Mouse (Mus musculus): ENCODE results near the gene Fchsd2. TPM values are rescaled to one million over a fixed set of nuclear protein-coding genes. Genes with fewer than 3 reads are reported as not detected.

Gene Fchsd2
- polyA plus RNA-seq, 1 experiment from 2014 or later, result 20.4 TPM

DNA sequence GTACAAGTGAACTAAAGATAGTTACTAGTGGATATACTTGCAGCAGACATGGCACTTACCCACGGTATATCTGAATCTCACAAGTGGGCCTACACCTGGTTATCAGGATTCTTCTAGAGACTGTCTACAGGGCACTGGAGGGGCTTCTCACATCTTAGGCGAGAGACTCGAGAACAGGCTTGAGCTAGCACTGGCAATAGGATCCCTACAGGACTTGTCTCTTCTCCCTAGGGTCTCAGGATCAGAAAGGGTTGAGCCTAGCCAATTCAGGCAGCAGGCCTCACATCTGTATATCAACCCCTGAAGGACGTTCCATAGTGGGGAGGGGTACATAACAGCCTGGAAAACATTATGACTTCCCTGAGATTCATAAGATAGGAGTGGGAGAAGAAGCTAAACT is 194.2 kb downstream of the Fchsd2 start:
- Histone ChIP-seq H3K27me3 (ENCODE audit: control insufficient read depth, insufficient read depth, low read length) (no peaks in the 10 kb centered on the region), H3K9ac (ENCODE audit: low read depth, low read length) (no peak overlapping the region), H3K4me1 (ENCODE audit: control insufficient read depth, insufficient read depth, low read length) (no peaks in the 10 kb centered on the region), H3K9me3 (replicated peaks; ENCODE audit: control insufficient read depth, low read length) (no peaks in the 10 kb centered on the region), H3K27ac (ENCODE audit: low read depth, low read length) (no peak overlapping the region), H3K36me3 (ENCODE audit: control insufficient read depth, insufficient read depth, low read length) (peaks cover 3% of the 10 kb centered on the region; the same call in 1 of the 2 replicates), H3K4me2 (no peak overlapping the region), H3K4me3 (ENCODE audit: low read depth, low read length) (no peak overlapping the region)
- ATAC-seq (replicated peaks; ENCODE audit: insufficient number of reproducible peaks, low FRiP score, low TSS enrichment), result no peak
- WGBS (ENCODE audit: insufficient replicate concordance), result 69% methylated on average over 4 of the region's 4 CpGs

DNA sequence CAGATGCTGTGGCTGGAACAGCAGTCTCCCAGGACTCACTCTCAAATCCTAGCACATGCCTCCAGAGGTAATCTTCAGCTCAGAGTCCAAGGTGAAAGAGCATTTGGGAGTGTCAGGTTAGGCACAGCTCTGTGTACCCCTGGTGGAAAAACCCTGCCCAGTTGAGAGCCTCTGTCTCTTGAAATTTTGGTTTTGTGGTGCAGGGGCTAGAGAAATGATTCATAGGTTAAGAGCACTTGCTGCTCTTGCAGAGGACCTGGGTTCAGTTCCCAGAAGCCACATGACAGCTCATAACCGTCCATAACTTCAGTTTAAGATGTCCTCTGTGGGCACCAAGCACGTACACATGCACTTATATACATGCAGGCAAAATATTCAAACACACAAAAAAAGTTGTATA is 195.2 kb downstream of the Fchsd2 start:
- Histone ChIP-seq H3K27ac (ENCODE audit: low read depth, low read length) (no peak overlapping the region), H3K9ac (ENCODE audit: low read depth, low read length) (no peak overlapping the region), H3K4me1 (ENCODE audit: control insufficient read depth, insufficient read depth, low read length) (no peaks in the 10 kb centered on the region), H3K36me3 (ENCODE audit: control insufficient read depth, insufficient read depth, low read length) (peaks cover 3% of the 10 kb centered on the region; the same call in 1 of the 2 replicates), H3K9me3 (replicated peaks; ENCODE audit: control insufficient read depth, low read length) (no peaks in the 10 kb centered on the region), H3K27me3 (ENCODE audit: control insufficient read depth, insufficient read depth, low read length) (no peaks in the 10 kb centered on the region), H3K4me2 (no peak overlapping the region), H3K4me3 (ENCODE audit: low read depth, low read length) (no peak overlapping the region)
- no peak for ATAC-seq (replicated peaks; ENCODE audit: insufficient number of reproducible peaks, low FRiP score, low TSS enrichment)
- 79% methylated on average over 2 of the region's 2 CpGs for WGBS (ENCODE audit: insufficient replicate concordance)

DNA sequence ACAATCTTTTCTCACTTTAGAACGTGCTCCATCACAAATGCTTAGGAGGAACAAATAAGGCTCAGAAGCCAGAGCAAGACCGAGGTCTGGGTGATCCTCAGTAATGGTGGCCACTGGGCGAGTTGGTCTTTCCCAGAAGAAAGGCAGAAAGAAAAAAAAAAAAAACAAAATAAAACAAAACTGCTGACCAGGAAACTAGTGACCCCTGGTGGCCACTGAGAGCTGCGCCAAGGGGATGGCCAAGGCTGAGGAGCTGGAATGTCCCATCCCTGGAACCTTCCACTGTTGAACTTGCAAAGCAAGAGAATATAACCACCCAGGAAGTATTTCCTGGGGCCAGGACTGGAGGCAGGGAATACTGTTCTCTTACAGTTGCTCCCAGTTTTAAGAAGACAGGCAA is 195.8 kb downstream of the Fchsd2 start:
- H3K4me3 ChIP-seq (ENCODE audit: low read depth, low read length), result no peak overlapping the region
- H3K9ac ChIP-seq (ENCODE audit: low read depth, low read length), result no peak overlapping the region
- WGBS (ENCODE audit: insufficient replicate concordance), result 34% methylated on average over 4 of the region's 4 CpGs
- H3K4me2 ChIP-seq, result no peak overlapping the region
- H3K27me3 ChIP-seq (ENCODE audit: control insufficient read depth, insufficient read depth, low read length), result no peaks in the 10 kb centered on the region
- no peak for ATAC-seq (replicated peaks; ENCODE audit: insufficient number of reproducible peaks, low FRiP score, low TSS enrichment)
- no peaks in the 10 kb centered on the region for H3K9me3 ChIP-seq (replicated peaks; ENCODE audit: control insufficient read depth, low read length)
- peaks cover 3% of the 10 kb centered on the region; the same call in 1 of the 2 replicates for H3K36me3 ChIP-seq (ENCODE audit: control insufficient read depth, insufficient read depth, low read length)
- no peaks in the 10 kb centered on the region for H3K4me1 ChIP-seq (ENCODE audit: control insufficient read depth, insufficient read depth, low read length)
- H3K27ac ChIP-seq (ENCODE audit: low read depth, low read length), result no peak overlapping the region

DNA sequence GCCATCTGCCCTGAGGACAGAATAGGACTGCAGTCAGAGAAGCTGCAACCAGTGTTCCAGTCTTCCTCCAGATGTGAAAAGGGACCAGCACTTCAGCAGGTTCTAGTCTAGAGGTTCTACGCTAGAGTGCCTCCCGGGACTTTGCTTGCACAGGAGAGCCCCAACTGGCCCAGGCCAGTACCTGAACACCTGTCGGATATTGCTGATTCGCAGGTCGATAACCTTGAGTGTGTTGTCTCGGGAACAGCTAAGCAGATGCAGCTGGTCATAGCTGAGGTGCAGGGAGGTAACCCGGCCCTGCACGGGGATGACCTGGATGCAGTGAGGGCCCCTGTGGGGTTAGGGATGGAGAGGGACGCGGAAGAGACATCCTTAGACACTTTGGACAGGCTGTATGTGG is 197.7 kb downstream of the Fchsd2 start:
- Histone ChIP-seq H3K4me2 (no peak overlapping the region), H3K9ac (ENCODE audit: low read depth, low read length) (no peak overlapping the region), H3K36me3 (ENCODE audit: control insufficient read depth, insufficient read depth, low read length) (peaks cover 3% of the 10 kb centered on the region; the same call in 1 of the 2 replicates), H3K4me3 (ENCODE audit: low read depth, low read length) (no peak overlapping the region), H3K4me1 (ENCODE audit: control insufficient read depth, insufficient read depth, low read length) (no peaks in the 10 kb centered on the region), H3K27me3 (ENCODE audit: control insufficient read depth, insufficient read depth, low read length) (no peaks in the 10 kb centered on the region), H3K9me3 (replicated peaks; ENCODE audit: control insufficient read depth, low read length) (no peaks in the 10 kb centered on the region), H3K27ac (ENCODE audit: low read depth, low read length) (no peak overlapping the region)
- 91% methylated on average over 10 of the region's 10 CpGs for WGBS (ENCODE audit: insufficient replicate concordance)
- no peak for ATAC-seq (replicated peaks; ENCODE audit: insufficient number of reproducible peaks, low FRiP score, low TSS enrichment)

DNA sequence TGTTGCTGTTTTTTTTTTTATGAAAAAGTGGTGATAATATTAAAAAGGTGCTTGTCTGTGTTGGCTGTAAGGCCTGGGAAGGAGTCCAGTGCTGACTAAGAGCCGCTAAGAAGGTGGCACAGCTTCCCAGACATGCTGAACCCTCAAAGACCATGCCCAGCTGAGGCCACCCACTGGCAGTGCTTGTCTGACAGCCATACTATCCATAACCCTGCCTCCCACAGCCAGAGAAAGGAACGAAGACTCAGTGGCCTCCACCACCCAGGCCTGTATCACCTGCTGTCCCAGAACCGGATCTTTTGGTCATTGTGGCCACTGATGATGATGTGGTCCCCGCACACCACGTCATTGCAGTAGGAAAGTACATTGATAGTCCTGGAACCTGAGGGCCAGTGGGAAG is 198.5 kb downstream of the Fchsd2 start:
- no peaks in the 10 kb centered on the region for H3K4me1 ChIP-seq (ENCODE audit: control insufficient read depth, insufficient read depth, low read length)
- ATAC-seq (replicated peaks; ENCODE audit: insufficient number of reproducible peaks, low FRiP score, low TSS enrichment), result no peak
- peaks cover 3% of the 10 kb centered on the region; the same call in 1 of the 2 replicates for H3K36me3 ChIP-seq (ENCODE audit: control insufficient read depth, insufficient read depth, low read length)
- no peak overlapping the region for H3K4me2 ChIP-seq
- H3K9ac ChIP-seq (ENCODE audit: low read depth, low read length), result no peak overlapping the region
- WGBS (ENCODE audit: insufficient replicate concordance), result 82% methylated on average over 5 of the region's 5 CpGs
- no peak overlapping the region for H3K27ac ChIP-seq (ENCODE audit: low read depth, low read length)
- H3K27me3 ChIP-seq (ENCODE audit: control insufficient read depth, insufficient read depth, low read length), result no peaks in the 10 kb centered on the region
- H3K9me3 ChIP-seq (replicated peaks; ENCODE audit: control insufficient read depth, low read length), result no peaks in the 10 kb centered on the region
- H3K4me3 ChIP-seq (ENCODE audit: low read depth, low read length), result no peak overlapping the region

DNA sequence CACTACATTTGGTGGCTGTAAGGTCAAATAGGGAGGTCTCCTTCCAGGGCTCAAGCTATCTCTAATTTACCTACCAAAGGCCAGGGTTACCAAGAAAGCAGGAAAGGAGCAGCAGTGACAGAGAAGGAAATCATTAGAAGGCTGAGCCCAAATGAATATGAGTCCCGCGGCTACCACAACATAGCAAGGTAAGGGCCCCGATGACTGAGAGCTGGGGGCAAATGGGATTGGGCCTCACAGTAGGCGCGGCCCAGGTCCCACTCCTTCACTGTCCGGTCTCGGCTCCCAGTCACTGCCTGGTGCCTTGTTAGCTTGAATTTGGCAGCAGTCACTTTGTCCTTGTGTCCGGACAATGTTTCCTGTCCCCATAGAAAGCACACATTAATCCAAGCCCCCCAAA is 199.0 kb downstream of the Fchsd2 start:
- H3K27me3 ChIP-seq (ENCODE audit: control insufficient read depth, insufficient read depth, low read length), result no peaks in the 10 kb centered on the region
- peaks cover 3% of the 10 kb centered on the region; the same call in 1 of the 2 replicates for H3K36me3 ChIP-seq (ENCODE audit: control insufficient read depth, insufficient read depth, low read length)
- H3K4me2 ChIP-seq, result no peak overlapping the region
- H3K9me3 ChIP-seq (replicated peaks; ENCODE audit: control insufficient read depth, low read length), result no peaks in the 10 kb centered on the region
- H3K4me3 ChIP-seq (ENCODE audit: low read depth, low read length), result no peak overlapping the region
- no peaks in the 10 kb centered on the region for H3K4me1 ChIP-seq (ENCODE audit: control insufficient read depth, insufficient read depth, low read length)
- H3K27ac ChIP-seq (ENCODE audit: low read depth, low read length), result no peak overlapping the region
- ATAC-seq (replicated peaks; ENCODE audit: insufficient number of reproducible peaks, low FRiP score, low TSS enrichment), result no peak
- no peak overlapping the region for H3K9ac ChIP-seq (ENCODE audit: low read depth, low read length)
- WGBS (ENCODE audit: insufficient replicate concordance), result 87% methylated on average over 8 of the region's 8 CpGs

DNA sequence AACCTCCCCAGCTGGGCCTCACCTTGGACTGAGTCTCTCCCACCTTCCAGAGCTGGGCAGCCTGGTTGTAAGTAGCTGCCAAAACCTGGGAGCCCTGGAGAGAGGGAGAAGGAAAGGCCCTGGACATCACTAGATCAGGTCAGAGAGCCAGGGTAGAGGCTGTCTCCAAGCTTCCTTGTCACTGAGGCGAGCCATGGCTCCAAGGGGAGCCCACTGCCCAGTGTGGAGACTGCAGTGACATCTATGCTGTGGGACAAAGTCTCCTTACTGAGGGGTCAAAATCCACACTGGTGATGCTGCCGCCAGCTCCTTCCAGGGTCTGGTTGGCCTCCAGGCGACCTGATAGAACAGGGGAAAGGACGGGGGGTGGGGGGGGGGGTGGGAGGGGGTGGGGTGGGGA is 199.4 kb downstream of the Fchsd2 start:
- Histone ChIP-seq H3K27me3 (ENCODE audit: control insufficient read depth, insufficient read depth, low read length) (peaks cover 1% of the 10 kb centered on the region; the same call in 1 of the 2 replicates), H3K4me3 (ENCODE audit: low read depth, low read length) (no peak overlapping the region), H3K9me3 (replicated peaks; ENCODE audit: control insufficient read depth, low read length) (no peaks in the 10 kb centered on the region), H3K27ac (ENCODE audit: low read depth, low read length) (no peak overlapping the region), H3K4me1 (ENCODE audit: control insufficient read depth, insufficient read depth, low read length) (peaks cover 4% of the 10 kb centered on the region; the same call in 1 of the 2 replicates), H3K36me3 (ENCODE audit: control insufficient read depth, insufficient read depth, low read length) (peaks cover 3% of the 10 kb centered on the region; the same call in 1 of the 2 replicates), H3K4me2 (no peak overlapping the region), H3K9ac (ENCODE audit: low read depth, low read length) (no peak overlapping the region)
- 65% methylated on average over 4 of the region's 4 CpGs for WGBS (ENCODE audit: insufficient replicate concordance)
- no peak for ATAC-seq (replicated peaks; ENCODE audit: insufficient number of reproducible peaks, low FRiP score, low TSS enrichment)

DNA sequence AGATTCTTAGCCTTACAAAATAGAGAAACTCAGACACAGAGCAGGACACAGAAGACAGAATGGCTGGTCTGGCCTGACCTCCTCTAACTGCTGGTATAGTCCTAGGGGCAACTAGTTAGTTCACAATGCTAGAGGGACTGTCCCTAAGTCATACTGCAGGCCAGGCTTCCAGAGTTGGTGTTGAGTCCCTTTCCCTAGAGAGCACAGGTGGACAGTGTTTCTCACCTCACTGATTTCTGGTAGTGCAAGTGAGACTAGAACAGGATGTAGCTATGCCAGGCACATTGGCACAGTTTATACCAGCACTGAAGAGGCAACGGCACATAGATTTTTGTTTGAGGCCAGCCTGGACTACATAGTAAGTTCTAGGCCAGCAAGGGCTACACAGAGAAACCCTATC is 200.0 kb downstream of the Fchsd2 start:
- H3K36me3 ChIP-seq (ENCODE audit: control insufficient read depth, insufficient read depth, low read length), result peaks cover 3% of the 10 kb centered on the region; the same call in 1 of the 2 replicates
- no peak overlapping the region for H3K4me3 ChIP-seq (ENCODE audit: low read depth, low read length)
- no peak overlapping the region for H3K9ac ChIP-seq (ENCODE audit: low read depth, low read length)
- no peaks in the 10 kb centered on the region for H3K9me3 ChIP-seq (replicated peaks; ENCODE audit: control insufficient read depth, low read length)
- peaks cover 8% of the 10 kb centered on the region for H3K27me3 ChIP-seq (ENCODE audit: control insufficient read depth, insufficient read depth, low read length)
- no peak overlapping the region for H3K4me2 ChIP-seq
- no peak overlapping the region for H3K27ac ChIP-seq (ENCODE audit: low read depth, low read length)
- peaks cover 4% of the 10 kb centered on the region; the same call in 1 of the 2 replicates for H3K4me1 ChIP-seq (ENCODE audit: control insufficient read depth, insufficient read depth, low read length)
- no peak for ATAC-seq (replicated peaks; ENCODE audit: insufficient number of reproducible peaks, low FRiP score, low TSS enrichment)
- 96% methylated on average over 1 of the region's 1 CpGs for WGBS (ENCODE audit: insufficient replicate concordance)

DNA sequence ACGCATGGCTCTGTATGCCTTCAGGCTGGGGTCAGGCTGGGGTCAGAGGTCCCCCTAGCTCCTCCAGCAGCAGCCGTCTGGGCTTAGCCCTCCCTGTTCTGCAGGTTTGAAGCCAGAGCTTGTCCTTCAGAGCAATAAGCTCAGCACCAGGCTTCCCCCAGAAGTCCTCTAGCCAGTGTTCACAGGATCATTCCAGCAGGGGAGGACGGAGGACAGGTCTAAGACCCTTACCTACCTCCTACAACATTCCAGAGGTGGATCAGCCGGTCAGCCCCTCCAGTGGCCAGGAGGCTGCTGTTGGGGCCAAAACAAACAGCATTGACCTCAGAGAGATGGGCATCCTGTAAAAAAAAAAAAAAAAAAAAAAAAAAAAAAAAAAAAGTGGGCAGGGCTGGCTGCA is 200.5 kb downstream of the Fchsd2 start:
- no peak overlapping the region for H3K4me3 ChIP-seq (ENCODE audit: low read depth, low read length)
- WGBS (ENCODE audit: insufficient replicate concordance), result 57% methylated on average over 4 of the region's 4 CpGs
- no peak for ATAC-seq (replicated peaks; ENCODE audit: insufficient number of reproducible peaks, low FRiP score, low TSS enrichment)
- H3K4me1 ChIP-seq (ENCODE audit: control insufficient read depth, insufficient read depth, low read length), result peaks cover 4% of the 10 kb centered on the region; the same call in 1 of the 2 replicates
- H3K27me3 ChIP-seq (ENCODE audit: control insufficient read depth, insufficient read depth, low read length), result peaks cover 12% of the 10 kb centered on the region
- peaks cover 3% of the 10 kb centered on the region; the same call in 1 of the 2 replicates for H3K36me3 ChIP-seq (ENCODE audit: control insufficient read depth, insufficient read depth, low read length)
- H3K9me3 ChIP-seq (replicated peaks; ENCODE audit: control insufficient read depth, low read length), result no peaks in the 10 kb centered on the region
- H3K9ac ChIP-seq (ENCODE audit: low read depth, low read length), result no peak overlapping the region
- H3K27ac ChIP-seq (ENCODE audit: low read depth, low read length), result no peak overlapping the region
- H3K4me2 ChIP-seq, result no peak overlapping the region

Measured in heart, embryonic 11.5 days (tissue).